Comparison of ENCODE assay signal across 11 mouse cellular contexts in genomic region chr3:55523224-55523623, GRCm38 (mm10). TPM values are rescaled to one million over a fixed set of nuclear protein-coding genes. Genes with fewer than 3 reads are reported as not detected.
DNase-seq lines count a peak whose midpoint lies in the region; ATAC-seq and TF ChIP-seq lines count a peak whose summit lies in the region.
"Had no signal": no experiment of that assay in that cellular context is flagged by ENCODE, and none has a peak within 500 bp of the region (broad histone marks: within the 10 kb centered on the region; RNA-seq: fewer than 3 reads in every experiment).

No protein-coding gene starts in this region.

- no peak overlapping the region for H3K4me2 ChIP-seq in liver, embryonic 12.5 days
- H3K4me2 ChIP-seq in forebrain, embryonic 14.5 days (ENCODE audit: low read length): no peak overlapping the region
- H3K4me2 ChIP-seq in neural tube, embryonic 14.5 days (ENCODE audit: low read depth, low read length): peak overlapping the region; percentile 31; the same call in 1 of the 2 replicates
- H3K4me2 ChIP-seq in intestine, embryonic 15.5 days (replicated peaks): no peak overlapping the region

- H3K9ac ChIP-seq in liver, adult 2 months (ENCODE audit: low read depth, low read length): no peak overlapping the region
- no peak overlapping the region for H3K9ac ChIP-seq in liver, embryonic 12.5 days
- H3K9ac ChIP-seq in forebrain, embryonic 14.5 days (ENCODE audit: low read length): peak overlapping the region; percentile 21; the same call in 1 of the 2 replicates
- no peak overlapping the region for H3K9ac ChIP-seq in neural tube, embryonic 14.5 days (replicated peaks; ENCODE audit: low read depth, low read length)
- H3K9ac ChIP-seq in intestine, embryonic 15.5 days: no peak overlapping the region

- H3K27me3 ChIP-seq in liver, adult 2 months (ENCODE audit: control insufficient read depth, insufficient read depth, low read length): no peaks in the 10 kb centered on the region
- H3K27me3 ChIP-seq in liver, embryonic 12.5 days (replicated peaks): no peaks in the 10 kb centered on the region
- no peaks in the 10 kb centered on the region for H3K27me3 ChIP-seq in forebrain, embryonic 14.5 days (replicated peaks; ENCODE audit: control insufficient read depth, insufficient read depth, low read length)
- H3K27me3 ChIP-seq in neural tube, embryonic 14.5 days (ENCODE audit: control insufficient read depth, insufficient read depth, low read length): no peaks in the 10 kb centered on the region
- H3K27me3 ChIP-seq in intestine, embryonic 15.5 days (replicated peaks): no peaks in the 10 kb centered on the region

- no peaks in the 10 kb centered on the region for H3K79me2 ChIP-seq in liver, adult 2 months (ENCODE audit: control insufficient read depth, insufficient read depth, low read length)

- no peaks in the 10 kb centered on the region for H3K9me3 ChIP-seq in liver, embryonic 12.5 days (replicated peaks)
- no peaks in the 10 kb centered on the region for H3K9me3 ChIP-seq in forebrain, embryonic 14.5 days (replicated peaks; ENCODE audit: control insufficient read depth, low read length)
- H3K9me3 ChIP-seq in neural tube, embryonic 14.5 days (ENCODE audit: control insufficient read depth, low read length): no peaks in the 10 kb centered on the region
- no peaks in the 10 kb centered on the region for H3K9me3 ChIP-seq in intestine, embryonic 15.5 days

- no peak overlapping the region for H3K4me3 ChIP-seq in liver, adult 2 months (ENCODE audit: insufficient read depth, low read depth, low read length)
- H3K4me3 ChIP-seq in liver, embryonic 12.5 days: no peak overlapping the region
- no peak overlapping the region for H3K4me3 ChIP-seq in forebrain, embryonic 14.5 days (ENCODE audit: low read depth, low read length)
- no peak overlapping the region for H3K4me3 ChIP-seq in neural tube, embryonic 14.5 days (ENCODE audit: low read depth, low read length)
- H3K4me3 ChIP-seq in intestine, embryonic 15.5 days (replicated peaks): no peak overlapping the region

- no peaks in the 10 kb centered on the region for H3K36me3 ChIP-seq in liver, adult 2 months (ENCODE audit: control insufficient read depth, insufficient read depth, low read length)
- H3K36me3 ChIP-seq in liver, embryonic 12.5 days: no peaks in the 10 kb centered on the region
- no peaks in the 10 kb centered on the region for H3K36me3 ChIP-seq in forebrain, embryonic 14.5 days (ENCODE audit: control insufficient read depth, insufficient read depth, low read length)
- H3K36me3 ChIP-seq in neural tube, embryonic 14.5 days (ENCODE audit: control insufficient read depth, insufficient read depth, low read length): no peaks in the 10 kb centered on the region; the same call in 1 of the 2 replicates
- no peaks in the 10 kb centered on the region for H3K36me3 ChIP-seq in intestine, embryonic 15.5 days

- H3K4me1 ChIP-seq in liver, adult 2 months (ENCODE audit: control insufficient read depth, insufficient read depth, low read length): no peaks in the 10 kb centered on the region
- H3K4me1 ChIP-seq in liver, embryonic 12.5 days: 0 out of 2 replicates have a peak, but pooled peaks cover 3% of the 10 kb centered on the region
- peaks cover 44% of the 10 kb centered on the region for H3K4me1 ChIP-seq in forebrain, embryonic 14.5 days (ENCODE audit: control insufficient read depth, insufficient read depth, low read length)
- peaks cover 65% of the 10 kb centered on the region for H3K4me1 ChIP-seq in neural tube, embryonic 14.5 days (ENCODE audit: control insufficient read depth, insufficient read depth, low read length)
- H3K4me1 ChIP-seq in intestine, embryonic 15.5 days (replicated peaks): peaks cover 3% of the 10 kb centered on the region; the same call in 1 of the 2 replicates

- ATAC-seq in liver, embryonic 12.5 days: no peak
- no peak; the same call in 1 of the 2 replicates for ATAC-seq in forebrain, embryonic 14.5 days
- ATAC-seq in neural tube, embryonic 14.5 days (ENCODE audit: low read depth): peak; percentile 38
- no peak for ATAC-seq in intestine, embryonic 15.5 days
- ATAC-seq: intestine, embryonic 16.5 days had no signal

- no peak overlapping the region for H3K27ac ChIP-seq in liver, adult 2 months (replicated peaks; ENCODE audit: insufficient read depth, low read depth, low read length)
- no peak overlapping the region for H3K27ac ChIP-seq in liver, embryonic 12.5 days
- peak overlapping the region; percentile 68; the same call in 1 of the 2 replicates for H3K27ac ChIP-seq in forebrain, embryonic 14.5 days (ENCODE audit: low read depth, low read length)
- H3K27ac ChIP-seq in neural tube, embryonic 14.5 days (ENCODE audit: low read depth, low read length): peak overlapping the region; percentile 89
- no peak overlapping the region for H3K27ac ChIP-seq in intestine, embryonic 15.5 days

- no peak for TF ChIP-seq POLR2A in liver, adult 2 months (IDR thresholded peaks at IDR 0.05; ENCODE audit: extremely low read depth, insufficient read depth, low read length)

- DNase-seq in liver, adult 2 months (ENCODE audit: extremely low read depth, low read depth, low spot score): peak; percentile 37
- no peak for DNase-seq in forebrain, embryonic 14.5 days (ENCODE audit: low spot score)
- DNase-seq in kidney, postnatal 14 days: peak; percentile 46
- no peak for DNase-seq in B cell, adult 2 months
- DNase-seq in lung, postnatal 4 days: no peak
- DNase-seq: adrenal gland, adult 8-10 months had no signal

- TF ChIP-seq CTCF in liver, adult 2 months (IDR thresholded peaks at IDR 0.05; ENCODE audit: low read depth, low read length): no peak

- 37% methylated on average over 7 of the region's 7 CpGs for WGBS in liver, adult 2 months
- WGBS in liver, embryonic 12.5 days (ENCODE audit: insufficient replicate concordance): 70% methylated on average over 7 of the region's 7 CpGs
- 9% methylated on average over 7 of the region's 7 CpGs for WGBS in forebrain, embryonic 14.5 days
- WGBS in neural tube, embryonic 14.5 days: 18% methylated on average over 7 of the region's 7 CpGs
- 56% methylated on average over 7 of the region's 7 CpGs for WGBS in intestine, embryonic 15.5 days

RNA-seq across cellular contexts. Expression of gene Gm21954, which starts 51.2 kb away (rescaled TPM):
- not detected in 2 replicates for total RNA-seq in liver, adult 2 months (2014; rRNA removed)
- not detected in 2 replicates for polyA plus RNA-seq in liver, adult 2 months (2012; rRNA removed)
- not detected in 2 replicates for polyA plus RNA-seq in liver, embryonic 12.5 days (2016; fragmentation: Nextera tagmentation; extraction: Ambion mirVana)
- polyA plus RNA-seq in forebrain, embryonic 14.5 days (2014; fragmentation: Nextera tagmentation; extraction: Ambion mirVana): not detected in 2 replicates
- not detected in 2 replicates for polyA plus RNA-seq in neural tube, embryonic 14.5 days (2014; fragmentation: Nextera tagmentation; extraction: Ambion mirVana)
- polyA plus RNA-seq in intestine, embryonic 15.5 days (2015; fragmentation: Nextera tagmentation; extraction: Ambion mirVana): not detected in 2 replicates
- total RNA-seq: adrenal gland, adult 8-10 months had no signal
- polyA plus RNA-seq: intestine, embryonic 16.5 days; lung, embryonic 16.5 days had no signal

Comparison
In these comparisons a context has a peak if more than half of its experiments do, and no peak if none do; other contexts are left out.
1. DNase-seq: peak in liver, adult 2 months (single experiment) and kidney, postnatal 14 days (single experiment); none in forebrain, embryonic 14.5 days (single experiment), B cell, adult 2 months (0 of 2) and lung, postnatal 4 days (0 of 2).
2. H3K27ac ChIP-seq: peak in forebrain, embryonic 14.5 days (single experiment) and neural tube, embryonic 14.5 days (single experiment); none in liver, adult 2 months (single experiment), liver, embryonic 12.5 days (single experiment) and intestine, embryonic 15.5 days (single experiment).